Mouse (Mus musculus) CD4-positive, CD25-positive, alpha-beta regulatory T cell, adult 4 months (primary cell): ENCODE results near the gene Gm28897. TPM values are rescaled to one million over a fixed set of nuclear protein-coding genes. Genes with fewer than 3 reads are reported as not detected.
"Not testable (repeated sequence)": the region's sequence is repeated elsewhere in the genome, so short reads cannot be mapped to it uniquely, and the experiment has no call there.

Experiments
- ATAC-seq: one replicate; pipeline ENCODE4 v1.8.0; 2017
- polyA plus RNA-seq, 2 experiments: library from polyadenylated mRNA; unstranded; fragments of 100-300 nt; shearing (Covaris generic); gene quantifications; one replicate each; pipeline ENCODE4 v1.2.1; 2017

The Gm28897 gene
- polyA plus RNA-seq: not detected

DNA sequence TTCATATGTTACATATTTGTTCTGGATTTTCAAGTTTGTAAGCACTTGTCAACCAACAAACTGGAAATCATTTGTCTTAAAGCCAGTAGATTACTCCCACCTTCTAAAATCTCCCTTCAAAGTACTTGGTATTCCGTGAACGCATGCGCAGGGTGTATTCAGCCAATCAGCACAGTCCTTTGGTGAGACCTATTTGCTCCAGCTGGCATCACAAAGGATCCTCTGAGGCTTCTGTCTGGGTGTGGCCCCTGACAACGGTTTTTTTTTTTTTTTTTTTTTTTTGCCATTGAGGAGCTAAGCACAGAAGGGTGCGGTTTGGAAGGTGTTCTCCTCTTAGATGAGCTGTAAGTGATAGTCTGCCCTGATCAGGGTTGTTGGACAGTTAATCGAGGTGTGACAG, at the start of gene Gm28897:
Gm28897 (plus strand) TSS at position 301 of the 400 bp plus-strand sequence.
- ATAC-seq: not testable (repeated sequence)
